Mouse (Mus musculus) ES-E14 (cell line): Measurements from ENCODE around the gene Naa11.

Experiments used
- CHD2 ChIP-seq: IDR thresholded peaks from 2 replicates; pipeline ENCODE4 v1.6.1; 2014; ENCODE audit warnings: mild to moderate bottlenecking, low read depth, low read length, inconsistent platforms
- HCFC1 ChIP-seq: IDR thresholded peaks from 2 replicates; pipeline ENCODE4 v1.6.1; 2012; ENCODE audit warnings: low read length, inconsistent platforms, borderline replicate concordance; ENCODE audit not compliant: insufficient read depth

DNA sequence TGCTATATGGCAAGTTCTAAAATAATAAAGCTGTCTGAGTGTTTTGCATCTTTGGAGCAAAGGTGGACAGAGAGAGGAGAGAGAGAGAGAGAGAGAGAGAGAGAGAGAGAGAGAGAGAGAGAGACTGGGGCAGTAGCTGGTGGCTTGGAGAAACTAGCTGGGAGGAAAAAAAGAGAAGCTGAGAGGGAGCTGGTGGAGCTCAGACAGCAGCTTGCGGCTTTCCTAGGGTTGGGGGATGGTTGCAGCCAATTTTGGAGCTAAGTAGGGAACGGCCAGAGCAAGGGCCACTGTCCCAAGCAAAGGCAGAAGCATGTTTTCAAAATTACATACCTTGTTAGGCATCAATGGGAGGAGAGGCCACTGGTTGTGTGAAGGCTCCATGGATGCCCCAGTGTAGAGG is 36.0 kb downstream of the Naa11 start:
- TF ChIP-seq HCFC1 (no peak), CHD2 (no peak)
